27 mouse cellular contexts compared by ENCODE assay signal in genomic region chr7:27857227-27857626, GRCm38 (mm10).
"Had no signal": no experiment of that assay in that cellular context is flagged by ENCODE, and none has a peak within 500 bp of the region (broad histone marks: within the 10 kb centered on the region; RNA-seq: fewer than 3 reads in every experiment).

TSS of gene Zfp607a (plus strand) at chr7:27857527.

- H3K9me3 ChIP-seq: heart, embryonic 10.5 days; heart, embryonic 12.5 days; hindbrain, embryonic 12.5 days; intestine, embryonic 15.5 days; kidney, embryonic 15.5 days; limb, embryonic 10.5 days; liver, embryonic 13.5 days had no signal

- H3K27me3 ChIP-seq: heart, embryonic 12.5 days; hindbrain, embryonic 12.5 days; intestine, embryonic 15.5 days; kidney, embryonic 15.5 days; limb, embryonic 12.5 days; liver, embryonic 13.5 days had no signal

- ATAC-seq: hindbrain, embryonic 16.5 days; inflammation-experienced regulatory T-cells, adult 6 months; intestine, embryonic 15.5 days; intestine, postnatal 0 days had no signal

- H3K4me2 ChIP-seq: heart, embryonic 12.5 days; hindbrain, embryonic 12.5 days; hindbrain, embryonic 14.5 days; intestine, embryonic 15.5 days; kidney, embryonic 15.5 days; limb, embryonic 12.5 days; liver, embryonic 11.5 days; liver, embryonic 13.5 days had no signal

- H3K9ac ChIP-seq: heart, embryonic 12.5 days; hindbrain, embryonic 12.5 days; hindbrain, embryonic 14.5 days; intestine, embryonic 15.5 days; kidney, embryonic 15.5 days; limb, embryonic 12.5 days; liver, embryonic 13.5 days had no signal

- H3K4me3 ChIP-seq: gastrocnemius, adult 2 months; heart, embryonic 10.5 days; heart, embryonic 12.5 days; hindbrain, embryonic 10.5 days; hindbrain, embryonic 12.5 days; intestine, embryonic 15.5 days; kidney, embryonic 15.5 days; layer of hippocampus, adult 2 months; left cerebral cortex, adult 2 months; limb, embryonic 10.5 days; limb, embryonic 12.5 days; liver, embryonic 13.5 days had no signal

- DNase-seq: gastrocnemius, adult 2 months; gastrocnemius, postnatal 10 days; gastrocnemius, postnatal 25 days; heart, postnatal 10 days; heart, postnatal 4 days; kidney, adult 18-20 months; kidney, adult 8-10 months; kidney, postnatal 14 days; kidney, postnatal 4 days; liver; liver, embryonic 13.5 days had no signal

- H3K27ac ChIP-seq: gastrocnemius, adult 2 months; heart, embryonic 10.5 days; hindbrain, embryonic 10.5 days; hindbrain, embryonic 12.5 days; hindbrain, embryonic 14.5 days; intestine, embryonic 15.5 days; kidney, embryonic 15.5 days; kidney, postnatal 0 days; layer of hippocampus, adult 2 months; left cerebral cortex, adult 2 months; limb, embryonic 10.5 days; limb, embryonic 12.5 days; liver, embryonic 13.5 days had no signal
